Mouse (Mus musculus): ENCODE results near the gene Sipa1l1. TPM values are rescaled to one million over a fixed set of nuclear protein-coding genes. Genes with fewer than 3 reads are reported as not detected.

Sipa1l1 gene
- total and polyA plus RNA-seq, 3 experiments, result 141 to 365 (median 161) TPM

- H3K4me3 ChIP-seq (ENCODE audit: low read depth, low read length), result no peak overlapping the region
- no peak for DNase-seq (ENCODE audit: low spot score)
- TF ChIP-seq CTCF (IDR thresholded peaks at IDR 0.05; ENCODE audit: low read depth, low read length), result no peak
- no peaks in the 10 kb centered on the region for H3K4me1 ChIP-seq (ENCODE audit: insufficient read depth, low read depth, low read length)
- no peak for ATAC-seq (ENCODE audit: extremely low read depth, insufficient number of reproducible peaks, low FRiP score, poor library complexity, severe bottlenecking)
- no peaks in the 10 kb centered on the region for H3K27me3 ChIP-seq (ENCODE audit: insufficient read depth, low read length)
- H3K36me3 ChIP-seq (replicated peaks), result peaks cover 97% of the 10 kb centered on the region
- no peaks in the 10 kb centered on the region for H3K9me3 ChIP-seq (replicated peaks)
These were observed 246.7 kb downstream of the Sipa1l1 start for GRCm38 (mm10) chr12:82415690-82416364.

GRCm38 (mm10) chr12:82419027-82419426 lies 249.9 kb downstream of the Sipa1l1 start:
- TF ChIP-seq POLR2AphosphoS5 (IDR thresholded peaks at IDR 0.05; ENCODE audit: insufficient replicate concordance, low read depth, low read length), result no peak
- TF ChIP-seq GATA2 (IDR thresholded peaks at IDR 0.05; ENCODE audit: borderline replicate concordance, low read depth, low read length), result no peak
- TF ChIP-seq GATA1 (IDR thresholded peaks at IDR 0.05; ENCODE audit: borderline replicate concordance, low read length), result no peak
- no peak for TF ChIP-seq CTCF (IDR thresholded peaks at IDR 0.05; ENCODE audit: low read depth, low read length)
- no peak for TF ChIP-seq TAL1 (conservative IDR thresholded peaks at IDR 0.05; ENCODE audit: low read depth, low read length)
- ATAC-seq (ENCODE audit: extremely low read depth, insufficient number of reproducible peaks, low FRiP score, poor library complexity, severe bottlenecking), result no peak
- DNase-seq (ENCODE audit: low spot score), result no peak

GRCm38 (mm10) chr12:82424783-82425182 lies 255.7 kb downstream of the Sipa1l1 start:
- DNase-seq (ENCODE audit: low spot score), result no peak
- TF ChIP-seq POLR2AphosphoS5 (IDR thresholded peaks at IDR 0.05; ENCODE audit: insufficient replicate concordance, low read depth, low read length) (no peak), GATA1 (IDR thresholded peaks at IDR 0.05; ENCODE audit: borderline replicate concordance, low read length) (no peak), CTCF (IDR thresholded peaks at IDR 0.05; ENCODE audit: low read depth, low read length) (no peak), GATA2 (IDR thresholded peaks at IDR 0.05; ENCODE audit: borderline replicate concordance, low read depth, low read length) (no peak), TAL1 (conservative IDR thresholded peaks at IDR 0.05; ENCODE audit: low read depth, low read length) (no peak)
- peaks cover 97% of the 10 kb centered on the region for H3K36me3 ChIP-seq (replicated peaks)

More at GRCm38 (mm10) chr12:82419027-82419426, 249.9 kb downstream of the Sipa1l1 start:
- Histone ChIP-seq H3K9me3 (replicated peaks) (no peaks in the 10 kb centered on the region), H3K4me1 (ENCODE audit: insufficient read depth, low read depth, low read length) (no peaks in the 10 kb centered on the region), H3K4me3 (ENCODE audit: low read depth, low read length) (no peak overlapping the region), H3K27me3 (ENCODE audit: insufficient read depth, low read length) (no peaks in the 10 kb centered on the region), H3K36me3 (replicated peaks) (peaks cover 97% of the 10 kb centered on the region)

GRCm38 (mm10) chr12:82425853-82426252 lies 256.7 kb downstream of the Sipa1l1 start:
- ATAC-seq (ENCODE audit: extremely low read depth, insufficient number of reproducible peaks, low FRiP score, poor library complexity, severe bottlenecking), result no peak
- Histone ChIP-seq H3K9me3 (replicated peaks) (no peaks in the 10 kb centered on the region), H3K36me3 (replicated peaks) (peaks cover 97% of the 10 kb centered on the region), H3K4me3 (ENCODE audit: low read depth, low read length) (no peak overlapping the region), H3K27me3 (ENCODE audit: insufficient read depth, low read length) (no peaks in the 10 kb centered on the region; the same call in 1 of the 2 replicates), H3K4me1 (ENCODE audit: insufficient read depth, low read depth, low read length) (peaks cover 15% of the 10 kb centered on the region)
- no peak for TF ChIP-seq GATA1 (IDR thresholded peaks at IDR 0.05; ENCODE audit: borderline replicate concordance, low read length)
- TF ChIP-seq GATA2 (IDR thresholded peaks at IDR 0.05; ENCODE audit: borderline replicate concordance, low read depth, low read length), result no peak
- TF ChIP-seq TAL1 (conservative IDR thresholded peaks at IDR 0.05; ENCODE audit: low read depth, low read length), result no peak
- TF ChIP-seq CTCF (IDR thresholded peaks at IDR 0.05; ENCODE audit: low read depth, low read length), result no peak
- no peak for TF ChIP-seq POLR2AphosphoS5 (IDR thresholded peaks at IDR 0.05; ENCODE audit: insufficient replicate concordance, low read depth, low read length)
- DNase-seq (ENCODE audit: low spot score), result no peak

More at GRCm38 (mm10) chr12:82424783-82425182, 255.7 kb downstream of the Sipa1l1 start:
- H3K9me3 ChIP-seq (replicated peaks), result no peaks in the 10 kb centered on the region
- peak overlapping the region; percentile 5; the same call in 1 of the 2 replicates for H3K4me3 ChIP-seq (ENCODE audit: low read depth, low read length)
- H3K27me3 ChIP-seq (ENCODE audit: insufficient read depth, low read length), result no peaks in the 10 kb centered on the region; the same call in 1 of the 2 replicates
- H3K4me1 ChIP-seq (ENCODE audit: insufficient read depth, low read depth, low read length), result peaks cover 15% of the 10 kb centered on the region
- no peak for ATAC-seq (ENCODE audit: extremely low read depth, insufficient number of reproducible peaks, low FRiP score, poor library complexity, severe bottlenecking)

- no peak overlapping the region for H3K4me3 ChIP-seq (ENCODE audit: low read depth, low read length)
- no peaks in the 10 kb centered on the region; the same call in 1 of the 2 replicates for H3K27me3 ChIP-seq (ENCODE audit: insufficient read depth, low read length)
- TF ChIP-seq CTCF (IDR thresholded peaks at IDR 0.05; ENCODE audit: low read depth, low read length) (no peak), POLR2AphosphoS5 (IDR thresholded peaks at IDR 0.05; ENCODE audit: insufficient replicate concordance, low read depth, low read length) (no peak), TAL1 (conservative IDR thresholded peaks at IDR 0.05; ENCODE audit: low read depth, low read length) (no peak), GATA2 (IDR thresholded peaks at IDR 0.05; ENCODE audit: borderline replicate concordance, low read depth, low read length) (no peak), GATA1 (IDR thresholded peaks at IDR 0.05; ENCODE audit: borderline replicate concordance, low read length) (no peak)
- H3K9me3 ChIP-seq (replicated peaks), result no peaks in the 10 kb centered on the region
- peaks cover 97% of the 10 kb centered on the region for H3K36me3 ChIP-seq (replicated peaks)
- H3K4me1 ChIP-seq (ENCODE audit: insufficient read depth, low read depth, low read length), result peaks cover 15% of the 10 kb centered on the region
- ATAC-seq (ENCODE audit: extremely low read depth, insufficient number of reproducible peaks, low FRiP score, poor library complexity, severe bottlenecking) (no peak), DNase-seq (ENCODE audit: low spot score) (no peak)
These were observed 258.3 kb downstream of the Sipa1l1 start for GRCm38 (mm10) chr12:82427416-82427815.

GRCm38 (mm10) chr12:82428466-82428865 lies 259.3 kb downstream of the Sipa1l1 start:
- Histone ChIP-seq H3K4me3 (ENCODE audit: low read depth, low read length) (no peak overlapping the region), H3K27me3 (ENCODE audit: insufficient read depth, low read length) (no peaks in the 10 kb centered on the region; the same call in 1 of the 2 replicates), H3K9me3 (replicated peaks) (no peaks in the 10 kb centered on the region), H3K36me3 (replicated peaks) (peaks cover 97% of the 10 kb centered on the region), H3K4me1 (ENCODE audit: insufficient read depth, low read depth, low read length) (peaks cover 15% of the 10 kb centered on the region)
- ATAC-seq (ENCODE audit: extremely low read depth, insufficient number of reproducible peaks, low FRiP score, poor library complexity, severe bottlenecking) (no peak), DNase-seq (ENCODE audit: low spot score) (no peak)
- TF ChIP-seq GATA2 (IDR thresholded peaks at IDR 0.05; ENCODE audit: borderline replicate concordance, low read depth, low read length), result no peak
- no peak for TF ChIP-seq POLR2AphosphoS5 (IDR thresholded peaks at IDR 0.05; ENCODE audit: insufficient replicate concordance, low read depth, low read length)
- no peak for TF ChIP-seq CTCF (IDR thresholded peaks at IDR 0.05; ENCODE audit: low read depth, low read length)
- TF ChIP-seq TAL1 (conservative IDR thresholded peaks at IDR 0.05; ENCODE audit: low read depth, low read length), result no peak
- TF ChIP-seq GATA1 (IDR thresholded peaks at IDR 0.05; ENCODE audit: borderline replicate concordance, low read length), result no peak

All from G1E (cell line).